Mouse (Mus musculus) left cerebral cortex, postnatal 14 days (tissue): Measurements from ENCODE around the gene Cdpf1. TPM values are rescaled to one million over a fixed set of nuclear protein-coding genes. Genes with fewer than 3 reads are reported as not detected.
A peak's percentile ranks its signal among the peaks of the same experiment; 100 is the strongest.
"Not testable (repeated sequence)": the region's sequence is repeated elsewhere in the genome, so short reads cannot be mapped to it uniquely, and the experiment has no call there.

Experiments used
- DNase-seq, 2 experiments: peaks; one replicate each; pipeline ENCODE4 v3.0.0; 2021 to 2022; ENCODE audit warnings: low spot score in 2 of 2, mixed read lengths in 1 of 2
- intact Hi-C: fragments of 180-260 bp; cut with DNase I; formaldehyde crosslinking; loops from one replicate; pipeline ENCODE4 v1.15.1; 2025
- total RNA-seq, 2 experiments: library from RNA; stranded (reverse); gene quantifications; 2 replicates each; pipeline ENCODE4 v1.2.3; 2021

Gene Cdpf1
- total RNA-seq, 2 experiments from 2014 or later, result 21.7 to 22.2 TPM

DNA sequence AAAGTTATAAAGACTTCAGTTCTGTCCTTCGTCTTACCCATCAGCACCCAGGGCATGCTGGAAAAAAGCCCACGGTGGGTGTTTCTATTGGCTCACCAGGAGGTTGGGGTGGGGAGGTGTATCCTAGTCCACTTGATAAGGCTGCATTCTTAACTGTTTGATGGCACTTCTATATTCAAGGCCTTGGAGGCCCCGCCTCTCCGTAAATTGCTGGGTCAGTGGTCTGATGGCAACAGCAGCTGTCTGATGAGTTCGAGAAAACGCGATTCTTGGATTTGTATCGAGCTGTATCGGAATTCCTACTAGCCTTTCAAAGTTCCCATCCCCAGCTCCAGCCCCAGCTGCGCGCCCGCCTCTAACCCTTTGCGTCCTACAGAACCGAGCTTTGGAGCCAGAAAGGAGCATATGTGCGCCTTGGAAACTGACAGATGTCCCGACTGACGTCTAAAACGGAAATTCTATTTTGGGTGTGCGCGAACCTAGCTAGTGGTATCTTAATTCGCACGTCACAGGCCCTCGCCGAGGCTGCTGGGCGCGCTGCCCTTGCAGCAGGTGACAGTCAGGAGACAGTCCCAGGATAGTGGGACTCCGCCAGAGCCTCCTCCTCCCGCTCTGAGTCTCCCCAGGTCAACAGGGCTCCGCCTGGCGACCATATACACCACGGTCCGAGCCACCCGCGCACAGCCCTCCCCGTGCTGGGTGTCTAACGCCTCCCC, 533 bp downstream of the Cdpf1 start:
- DNase-seq, result peak; percentile 79 to 85
- intact Hi-C loops, result loop anchor here (5.0 kb wide), 1 partner anchor 74 kb away; no protein-coding TSS in a partner anchor

DNA sequence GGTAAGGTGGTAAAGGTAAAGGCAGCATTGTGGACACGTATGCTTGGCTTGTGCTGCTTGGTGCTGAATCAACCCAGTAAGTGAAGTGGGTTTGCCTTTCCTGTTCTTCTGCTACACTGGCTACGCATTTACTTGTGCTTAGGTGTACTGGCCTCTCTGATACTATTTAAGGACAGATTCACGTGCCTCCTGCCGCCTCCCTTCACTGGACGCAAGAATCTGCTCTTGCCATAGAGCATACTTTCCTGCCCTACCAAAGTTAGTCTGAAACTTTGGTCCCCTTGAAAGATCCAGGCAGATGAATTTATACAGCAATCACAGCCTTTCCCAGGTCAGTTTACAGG, 1.1 kb downstream of the Cdpf1 start:
- intact Hi-C loops, result loop anchor here (5.0 kb wide), 1 partner anchor 73 kb away; no protein-coding TSS in a partner anchor
- no peak for DNase-seq

DNA sequence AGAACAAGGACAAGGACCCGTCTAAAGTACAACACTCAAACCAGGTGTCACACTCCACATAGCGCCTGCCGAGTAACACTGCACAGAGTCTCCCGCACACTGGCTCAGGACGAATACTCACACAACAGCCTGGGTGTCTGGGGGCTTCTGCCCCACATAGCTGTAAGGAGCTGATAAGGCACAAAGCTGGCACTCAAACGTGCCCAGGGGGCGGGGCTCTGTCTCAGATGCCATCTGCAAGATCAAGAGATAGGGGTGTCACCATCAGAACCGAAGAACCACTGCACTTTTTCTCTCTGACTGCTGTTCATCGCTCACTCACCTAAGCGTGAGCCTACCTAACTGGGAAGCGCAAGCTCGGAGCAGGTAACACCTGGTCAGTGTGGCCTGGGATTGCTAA, 2.4 kb downstream of the Cdpf1 start:
- no peak for DNase-seq
- intact Hi-C loops, result no loop called here

- DNase-seq, result no peak
- intact Hi-C loops, result no loop called here
These were observed 3.1 kb downstream of the Cdpf1 start for GRCm38 (mm10) chr15:85808434-85808833.

DNA sequence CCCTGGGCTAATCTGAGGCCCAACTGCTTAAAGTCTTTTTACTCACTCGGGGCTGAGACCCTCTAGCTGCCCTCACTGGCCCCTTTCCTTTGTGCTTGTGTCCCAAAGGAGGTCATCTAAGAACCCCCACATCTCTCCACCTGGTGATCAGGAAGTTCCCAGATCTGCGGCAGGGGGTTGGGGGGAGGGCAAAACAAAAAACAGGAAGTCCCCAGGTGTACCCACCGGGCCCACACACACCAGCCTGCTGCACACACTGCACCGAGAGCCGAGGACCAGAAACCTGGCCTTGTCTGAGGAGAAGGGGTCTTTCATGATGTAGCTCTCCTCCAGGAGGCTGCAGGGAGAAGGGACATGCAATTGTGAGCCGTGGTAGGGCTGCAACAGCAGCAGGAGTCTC, 3.5 kb downstream of the Cdpf1 start:
- intact Hi-C loops, result no loop called here
- DNase-seq, result no peak

DNA sequence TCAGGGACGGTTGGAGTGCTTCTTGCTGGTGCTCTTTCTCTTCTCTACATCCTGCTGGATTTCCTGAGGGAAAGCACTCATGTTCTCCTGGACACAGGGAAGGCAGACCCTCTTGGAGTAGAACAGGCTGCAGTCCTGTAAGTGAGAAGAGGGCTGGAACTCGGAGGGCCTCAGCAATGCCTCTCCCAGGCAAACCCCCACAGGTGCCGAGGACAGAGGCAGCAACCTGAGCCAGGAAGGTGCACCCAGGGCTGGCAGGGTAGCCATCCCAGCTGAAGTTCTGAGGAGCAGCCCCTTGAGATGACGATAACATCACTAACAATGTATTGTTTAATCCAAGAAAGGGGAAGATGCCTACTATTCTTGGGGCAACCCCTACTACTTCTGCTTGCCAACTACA, 4.1 kb downstream of the Cdpf1 start:
- intact Hi-C loops, result no loop called here
- no peak for DNase-seq

- DNase-seq, result no peak
- intact Hi-C loops, result no loop called here
These were observed 4.6 kb downstream of the Cdpf1 start for GRCm38 (mm10) chr15:85806886-85807285.

DNA sequence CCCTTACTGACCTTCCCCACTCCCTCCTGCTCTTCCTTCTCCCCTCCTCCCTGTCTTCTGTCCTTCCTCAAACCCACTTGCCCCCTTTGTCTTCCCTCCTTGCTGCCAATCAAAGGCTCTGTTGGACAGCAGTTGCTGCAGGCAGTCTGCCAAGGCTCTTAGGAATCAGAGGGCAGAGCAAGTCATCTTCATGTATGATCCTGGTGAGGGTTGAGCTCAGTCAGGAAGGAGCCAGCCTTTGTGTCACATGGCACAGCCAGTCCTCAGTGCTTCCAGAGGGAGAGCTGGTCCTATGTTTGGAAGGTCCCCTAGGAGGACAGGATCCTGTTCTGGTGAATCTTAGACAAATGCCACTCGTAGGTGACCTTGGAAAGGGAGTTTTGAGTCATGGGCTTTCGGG, 8.6 kb downstream of the Cdpf1 start:
- no peak for DNase-seq
- intact Hi-C loops, result no loop called here

- intact Hi-C loops, result no loop called here
- DNase-seq, result no peak
These were observed 12.8 kb downstream of the Cdpf1 start for GRCm38 (mm10) chr15:85798676-85799075.

DNA sequence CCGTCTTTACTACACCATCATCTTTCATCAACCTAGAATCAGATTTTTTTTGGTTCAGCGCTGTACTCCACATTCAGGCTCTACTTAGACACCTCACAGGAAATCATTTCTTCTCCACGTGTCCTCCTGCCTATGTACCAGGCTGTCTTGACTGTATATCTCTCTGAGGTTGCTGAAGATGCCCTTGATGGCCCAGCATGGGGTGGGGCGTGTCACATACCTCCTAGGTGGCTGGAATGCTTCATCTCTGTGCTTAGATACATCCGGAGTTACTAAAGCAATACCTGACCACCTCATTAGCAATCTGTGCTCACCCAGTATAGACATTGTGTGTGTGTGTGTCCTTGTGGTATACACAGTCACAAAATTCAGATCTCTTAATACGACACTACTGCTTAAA, 16.0 kb downstream of the Cdpf1 start:
- intact Hi-C loops, result no loop called here

GRCm38 (mm10) chr15:85792819-85793218, 18.7 kb downstream of the Cdpf1 start:
- intact Hi-C loops, result no loop called here
- DNase-seq, result peak; percentile 35 to 52

More for the DNA sequence above, 16.0 kb downstream of the Cdpf1 start:
- DNase-seq, result no peak

- intact Hi-C loops, result no loop called here
- DNase-seq, result no peak
These were observed 20.0 kb downstream of the Cdpf1 start for GRCm38 (mm10) chr15:85791449-85791848.

DNA sequence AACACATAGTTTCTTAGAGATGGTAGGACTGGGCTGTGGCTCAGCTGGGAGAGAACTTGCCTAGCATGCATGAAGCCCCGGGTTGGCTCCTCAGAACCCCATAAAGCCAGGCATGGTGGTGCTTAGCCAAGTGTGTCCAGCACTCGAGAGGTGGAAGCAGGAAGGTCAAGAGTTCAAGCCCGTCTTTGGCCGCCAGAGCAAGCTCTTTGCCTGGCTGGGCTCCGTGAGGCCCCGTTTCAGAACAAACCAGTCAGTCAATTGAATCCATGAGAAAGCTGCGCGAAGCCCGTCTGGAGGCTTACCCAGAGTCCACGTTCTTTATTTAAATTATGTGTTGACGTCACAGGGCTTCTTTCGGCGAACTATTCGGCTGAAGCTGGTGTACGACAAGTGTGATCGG, 22.9 kb downstream of the Cdpf1 start:
- no peak for DNase-seq
- intact Hi-C loops, result no loop called here

DNA sequence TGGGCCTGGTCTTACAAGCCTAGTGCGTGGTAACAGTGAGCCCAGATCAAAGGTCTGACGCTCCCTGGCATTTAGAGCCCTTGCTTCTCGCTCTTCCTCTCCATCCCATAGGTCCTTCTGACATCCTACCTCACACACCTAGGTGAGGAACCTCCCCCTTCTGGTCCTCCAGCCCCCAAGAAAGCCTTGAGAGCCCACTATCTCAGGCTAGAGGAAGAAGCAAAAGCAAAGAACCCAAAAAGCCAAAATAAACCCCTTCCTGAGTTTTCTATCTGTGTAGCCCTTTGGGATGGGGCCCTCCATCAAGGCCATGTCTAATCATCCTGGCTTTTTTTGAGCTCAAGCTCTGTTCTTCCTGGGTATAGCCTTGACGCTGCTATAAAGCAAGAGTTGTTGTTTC, 23.4 kb downstream of the Cdpf1 start:
- intact Hi-C loops, result no loop called here
- no peak for DNase-seq

DNA sequence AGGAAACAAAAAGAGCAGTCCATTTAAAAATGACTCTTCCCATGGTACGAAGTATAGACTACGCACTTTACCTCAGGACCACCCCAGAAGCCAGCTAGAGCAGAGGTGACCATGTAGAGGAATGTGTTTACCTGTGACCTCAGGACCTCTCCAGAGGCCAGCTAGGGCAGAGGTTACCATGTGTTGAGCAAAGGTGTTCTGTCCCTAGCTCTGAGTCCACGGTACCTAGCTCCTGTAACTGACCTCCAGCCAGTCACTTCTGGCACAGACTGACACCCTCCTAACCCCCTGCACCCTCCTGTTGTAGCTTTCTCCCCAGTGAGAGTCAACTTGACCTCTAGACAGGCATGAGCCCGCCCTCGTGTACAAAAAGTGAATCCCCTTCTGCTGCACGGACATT, 24.0 kb downstream of the Cdpf1 start:
- intact Hi-C loops, result no loop called here

GRCm38 (mm10) chr15:85786711-85787110, 24.8 kb downstream of the Cdpf1 start:
- no peak for DNase-seq
- intact Hi-C loops, result no loop called here

More for the DNA sequence above, 24.0 kb downstream of the Cdpf1 start:
- no peak for DNase-seq

GRCm38 (mm10) chr15:85784341-85784740, 27.2 kb downstream of the Cdpf1 start:
- no peak for DNase-seq
- intact Hi-C loops, result no loop called here

GRCm38 (mm10) chr15:85783146-85783545, 28.4 kb downstream of the Cdpf1 start:
- intact Hi-C loops, result no loop called here
- no peak for DNase-seq

GRCm38 (mm10) chr15:85778891-85779290, 32.6 kb downstream of the Cdpf1 start:
- intact Hi-C loops, DNase-seq: not testable (repeated sequence)

- intact Hi-C loops, result no loop called here
- DNase-seq, result peak in 1 of 2 experiments; percentile 6
These were observed 34.7 kb downstream of the Cdpf1 start for GRCm38 (mm10) chr15:85776771-85777170.

- DNase-seq, result no peak
- intact Hi-C loops, result no loop called here
These were observed 35.3 kb downstream of the Cdpf1 start for GRCm38 (mm10) chr15:85776241-85776640.

DNA sequence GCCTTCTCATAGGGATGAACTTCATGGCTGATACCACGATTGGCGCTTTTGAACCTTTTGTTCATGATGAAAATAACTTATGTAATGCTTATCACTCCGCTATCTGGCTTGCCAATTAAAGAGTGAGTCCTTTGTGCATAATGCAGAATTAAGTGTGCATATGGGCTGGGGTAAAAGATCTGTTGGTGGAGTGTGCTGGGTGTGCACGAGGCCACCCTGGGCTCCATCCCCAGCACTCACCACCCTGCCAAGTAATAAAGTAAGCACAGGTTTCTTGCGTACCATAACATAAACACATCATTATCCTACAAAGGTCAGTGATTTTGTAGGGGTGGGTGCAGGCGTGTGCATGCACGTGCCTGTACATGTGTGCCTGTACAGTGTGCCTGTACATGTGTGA, 36.5 kb downstream of the Cdpf1 start:
- DNase-seq, result no peak
- intact Hi-C loops, result no loop called here
